Mouse (Mus musculus) lung, postnatal 14 days (tissue): ENCODE results near the gene Dbndd2.

Source experiments
- DNase-seq: peaks from one replicate; pipeline ENCODE4 v3.0.0; 2021

Dbndd2 gene

GRCm38 (mm10) chr2:164542598-164542997 is 56.7 kb downstream of the Dbndd2 start:
- DNase-seq, result no peak
